Mouse (Mus musculus) neural tube, embryonic 12.5 days (tissue): ENCODE data around the gene Aldh5a1. TPM values are rescaled to one million over a fixed set of nuclear protein-coding genes. Genes with fewer than 3 reads are reported as not detected.

Experiments used
- ATAC-seq: fragments of 200-750 bp; cut with Nextera tagmentation; 2 replicates; pipeline ENCODE4 v1.8.0; 2017; ENCODE audit warnings: low read depth, mild to moderate bottlenecking, moderate TSS enrichment, moderate library complexity; ENCODE audit not compliant: low FRiP score
- H3K27ac ChIP-seq: fragments of 300-500 bp; sonication (generic); 2 replicates; pipeline ENCODE4 v1.5.1; 2016
- H3K27me3 ChIP-seq: fragments of 300-500 bp; sonication (generic); replicated peaks from 2 replicates; pipeline ENCODE4 v1.6.1; 2016; ENCODE audit warnings: mild to moderate bottlenecking
- H3K36me3 ChIP-seq: fragments of 300-500 bp; sonication (generic); 2 replicates; pipeline ENCODE4 v1.6.1; 2016; ENCODE audit warnings: mild to moderate bottlenecking
- H3K4me1 ChIP-seq: fragments of 300-500 bp; sonication (generic); 2 replicates; pipeline ENCODE4 v1.6.1; 2016
- H3K4me2 ChIP-seq: fragments of 300-500 bp; sonication (generic); replicated peaks from 2 replicates; pipeline ENCODE4 v1.6.1; 2016; ENCODE audit warnings: mild to moderate bottlenecking
- H3K4me3 ChIP-seq: fragments of 300-500 bp; sonication (generic); 2 replicates; pipeline ENCODE4 v1.5.1; 2016
- H3K9ac ChIP-seq: fragments of 300-500 bp; sonication (generic); 2 replicates; pipeline ENCODE4 v1.6.1; 2016; ENCODE audit warnings: mild to moderate bottlenecking
- H3K9me3 ChIP-seq: fragments of 300-500 bp; sonication (generic); 2 replicates; pipeline ENCODE4 v1.6.1; 2016; ENCODE audit warnings: mild to moderate bottlenecking
- WGBS: fragments of 180-500 bp; shearing (Covaris S2); methylation state at CpG from one replicate; pipeline ENCODE4 v1.1.7; 2016; 5-methylcytosine and 5-hydroxymethylcytosine counted together
- polyA plus RNA-seq: library from polyadenylated mRNA; unstranded; fragments of >200 nt; fragmentation: Nextera tagmentation; extraction: Ambion mirVana; gene quantifications from 2 replicates; pipeline ENCODE4 v1.2.1, GENCODE M21; 2016

Gene Aldh5a1
- polyA plus RNA-seq, 1 experiment from 2014 or later: 8.0 TPM

- no peaks in the 10 kb centered on the region for H3K9me3 ChIP-seq
- no peak for ATAC-seq
- no peak overlapping the region for H3K9ac ChIP-seq
- 54% methylated on average over 11 of the region's 11 CpGs for WGBS
- H3K4me2 ChIP-seq: no peak overlapping the region
- H3K4me3 ChIP-seq: no peak overlapping the region
- H3K27ac ChIP-seq: no peak overlapping the region
- H3K27me3 ChIP-seq: no peaks in the 10 kb centered on the region
- no peaks in the 10 kb centered on the region for H3K36me3 ChIP-seq
- no peaks in the 10 kb centered on the region for H3K4me1 ChIP-seq
Observed at GRCm38 (mm10) chr13:24955091-24955490, 17.6 kb upstream of the Aldh5a1 start.

DNA sequence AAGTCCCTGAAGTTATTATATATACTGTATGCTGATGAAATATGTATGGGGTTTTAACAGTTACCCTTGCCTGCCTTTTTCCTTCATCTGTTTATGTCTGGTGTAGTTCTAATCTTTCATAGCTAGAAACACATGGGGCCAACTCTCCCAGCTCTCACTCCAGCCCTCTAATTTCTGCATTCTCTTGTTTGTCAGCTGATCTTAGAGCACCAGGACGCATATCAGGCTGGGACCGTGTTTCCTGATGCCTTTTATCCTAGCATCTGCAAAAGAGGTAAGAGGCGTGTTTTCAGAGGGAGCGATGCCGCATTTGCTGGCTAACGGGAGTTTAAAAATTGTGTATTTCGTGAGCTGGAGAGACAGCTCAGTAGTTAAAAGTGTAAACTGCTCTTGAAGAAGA lies 15.2 kb upstream of the Aldh5a1 start:
- Histone ChIP-seq H3K4me3 (no peak overlapping the region), H3K27ac (no peak overlapping the region), H3K27me3 (no peaks in the 10 kb centered on the region), H3K4me2 (no peak overlapping the region), H3K9ac (no peak overlapping the region), H3K9me3 (no peaks in the 10 kb centered on the region), H3K36me3 (no peaks in the 10 kb centered on the region), H3K4me1 (no peaks in the 10 kb centered on the region)
- ATAC-seq: no peak
- 90% methylated on average over 7 of the region's 7 CpGs for WGBS

DNA sequence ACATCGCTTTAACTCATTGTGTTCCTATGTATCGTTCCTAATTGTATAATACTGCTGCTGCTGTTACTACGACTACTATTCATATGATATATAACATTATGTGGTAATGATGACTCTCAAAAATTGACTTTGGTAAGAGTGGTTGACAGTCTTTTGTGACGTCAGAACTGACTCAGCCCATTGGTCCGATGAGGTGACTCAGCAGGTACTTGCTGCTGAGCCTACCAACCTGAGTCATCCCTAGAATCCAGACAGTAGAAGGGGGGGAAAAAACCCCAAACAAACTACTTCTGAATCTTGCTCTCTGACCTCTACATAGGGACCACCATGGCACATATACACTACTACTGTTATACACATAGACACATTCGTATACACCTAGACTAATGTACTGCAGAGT lies 11.4 kb upstream of the Aldh5a1 start:
- H3K4me2 ChIP-seq: no peak overlapping the region
- H3K36me3 ChIP-seq: no peaks in the 10 kb centered on the region
- H3K9me3 ChIP-seq: no peaks in the 10 kb centered on the region
- H3K27ac ChIP-seq: no peak overlapping the region
- H3K4me3 ChIP-seq: no peak overlapping the region
- no peak for ATAC-seq
- 93% methylated on average over 6 of the region's 6 CpGs for WGBS
- no peak overlapping the region for H3K9ac ChIP-seq
- no peaks in the 10 kb centered on the region for H3K4me1 ChIP-seq
- H3K27me3 ChIP-seq: no peaks in the 10 kb centered on the region

- H3K4me1 ChIP-seq: peaks cover 6% of the 10 kb centered on the region; the same call in 1 of the 2 replicates
- H3K27me3 ChIP-seq: no peaks in the 10 kb centered on the region
- no peaks in the 10 kb centered on the region for H3K9me3 ChIP-seq
- WGBS: 89% methylated on average over 5 of the region's 5 CpGs
- no peak overlapping the region for H3K4me3 ChIP-seq
- no peak overlapping the region for H3K27ac ChIP-seq
- no peak overlapping the region for H3K9ac ChIP-seq
- ATAC-seq: no peak
- H3K4me2 ChIP-seq: no peak overlapping the region
- H3K36me3 ChIP-seq: no peaks in the 10 kb centered on the region
Observed at GRCm38 (mm10) chr13:24947158-24947557, 9.7 kb upstream of the Aldh5a1 start.

GRCm38 (mm10) chr13:24945567-24945966 lies 8.1 kb upstream of the Aldh5a1 start:
- H3K4me1 ChIP-seq: peaks cover 6% of the 10 kb centered on the region; the same call in 1 of the 2 replicates
- H3K36me3 ChIP-seq: no peaks in the 10 kb centered on the region
- H3K9me3 ChIP-seq: no peaks in the 10 kb centered on the region
- no peak overlapping the region for H3K4me3 ChIP-seq
- WGBS: 11% methylated on average over 4 of the region's 4 CpGs
- no peak overlapping the region for H3K27ac ChIP-seq
- no peak overlapping the region for H3K4me2 ChIP-seq
- no peaks in the 10 kb centered on the region for H3K27me3 ChIP-seq
- peak; percentile 80 for ATAC-seq
- H3K9ac ChIP-seq: no peak overlapping the region

DNA sequence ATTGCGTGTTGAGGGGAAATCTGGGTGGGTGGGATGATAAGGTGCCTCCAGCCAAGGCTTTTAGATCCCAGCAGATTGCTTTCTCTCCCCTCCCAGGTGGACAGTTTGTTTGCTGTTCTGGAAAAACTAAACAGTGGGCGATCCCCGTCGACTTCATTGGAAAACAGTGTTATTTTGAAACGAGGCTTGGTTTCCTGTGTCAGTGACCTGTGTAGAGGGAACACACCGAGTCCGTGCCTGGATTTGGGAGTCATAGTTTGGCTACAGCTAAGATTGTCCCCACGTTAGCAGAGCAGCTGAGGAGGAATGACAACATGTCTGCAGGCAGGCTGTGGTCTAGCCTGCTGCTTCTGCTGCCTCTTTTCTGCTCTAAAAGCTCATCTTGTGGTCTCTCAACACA lies 5.8 kb upstream of the Aldh5a1 start:
- ATAC-seq: no peak
- no peaks in the 10 kb centered on the region for H3K27me3 ChIP-seq
- 86% methylated on average over 8 of the region's 8 CpGs for WGBS
- H3K9ac ChIP-seq: no peak overlapping the region
- no peak overlapping the region for H3K27ac ChIP-seq
- H3K36me3 ChIP-seq: no peaks in the 10 kb centered on the region
- peaks cover 6% of the 10 kb centered on the region; the same call in 1 of the 2 replicates for H3K4me1 ChIP-seq
- H3K9me3 ChIP-seq: no peaks in the 10 kb centered on the region
- no peak overlapping the region for H3K4me3 ChIP-seq
- H3K4me2 ChIP-seq: no peak overlapping the region

- Histone ChIP-seq H3K27me3 (no peaks in the 10 kb centered on the region), H3K4me1 (peaks cover 10% of the 10 kb centered on the region), H3K4me2 (peak within 1 kb of the TSS; percentile 1), H3K9ac (no peak within 1 kb of the TSS), H3K27ac (no peak within 1 kb of the TSS), H3K4me3 (no peak within 1 kb of the TSS), H3K9me3 (no peaks in the 10 kb centered on the region), H3K36me3 (no peaks in the 10 kb centered on the region)
- ATAC-seq: no peak
- WGBS: 47% methylated on average over 17 of the region's 17 CpGs
Observed at GRCm38 (mm10) chr13:24942512-24943282, 5.2 kb upstream of the Aldh5a1 start, which contains the start of gene Gpld1. Gene Gpld1, plus strand, starts transcription at chr13:24943152.

GRCm38 (mm10) chr13:24939472-24939871 lies 2.0 kb upstream of the Aldh5a1 start:
- ATAC-seq: no peak
- WGBS: 90% methylated on average over 9 of the region's 9 CpGs
- Histone ChIP-seq H3K36me3 (no peaks in the 10 kb centered on the region), H3K4me3 (no peak overlapping the region), H3K4me1 (peaks cover 12% of the 10 kb centered on the region), H3K9me3 (no peaks in the 10 kb centered on the region), H3K9ac (no peak overlapping the region), H3K27me3 (no peaks in the 10 kb centered on the region), H3K4me2 (no peak overlapping the region), H3K27ac (no peak overlapping the region)

- WGBS: 39% methylated on average over 9 of the region's 9 CpGs
- Histone ChIP-seq H3K4me2 (no peak overlapping the region), H3K4me3 (no peak overlapping the region), H3K4me1 (peaks cover 12% of the 10 kb centered on the region), H3K9ac (no peak overlapping the region), H3K27me3 (no peaks in the 10 kb centered on the region), H3K36me3 (no peaks in the 10 kb centered on the region), H3K9me3 (no peaks in the 10 kb centered on the region), H3K27ac (no peak overlapping the region)
- ATAC-seq: no peak
Observed at GRCm38 (mm10) chr13:24938683-24939082, 1.2 kb upstream of the Aldh5a1 start.

DNA sequence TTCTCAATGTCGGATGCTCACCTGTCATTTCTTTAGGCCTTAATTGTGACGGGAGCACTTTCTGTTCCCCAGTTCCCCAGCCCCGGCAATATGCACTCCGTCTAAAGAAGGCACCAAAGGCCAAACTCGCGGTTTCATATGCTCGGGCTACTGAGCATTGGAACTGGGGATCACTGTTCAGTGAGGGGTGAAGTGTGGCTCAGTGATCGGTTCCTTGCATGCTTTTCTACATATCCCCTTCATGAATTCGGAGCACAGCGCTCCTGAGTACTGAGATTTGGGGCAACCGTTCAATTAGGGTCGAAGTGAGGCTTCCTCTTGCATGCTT lies 342 bp upstream of the Aldh5a1 start:
- Histone ChIP-seq H3K4me3 (peak overlapping the region; percentile 84), H3K27ac (no peak overlapping the region), H3K36me3 (no peaks in the 10 kb centered on the region), H3K4me1 (peaks cover 11% of the 10 kb centered on the region), H3K27me3 (no peaks in the 10 kb centered on the region), H3K4me2 (peak overlapping the region; percentile 91), H3K9ac (peak overlapping the region; percentile 83), H3K9me3 (no peaks in the 10 kb centered on the region)
- no peak; the same call in 1 of the 2 replicates for ATAC-seq
- 19% methylated on average over 12 of the region's 12 CpGs for WGBS

- Histone ChIP-seq H3K4me1 (peaks cover 6% of the 10 kb centered on the region; the same call in 1 of the 2 replicates), H3K4me2 (peak overlapping the region; percentile 91), H3K27ac (no peak overlapping the region), H3K4me3 (peak overlapping the region; percentile 84), H3K9me3 (no peaks in the 10 kb centered on the region), H3K36me3 (no peaks in the 10 kb centered on the region), H3K9ac (peak overlapping the region; percentile 83), H3K27me3 (no peaks in the 10 kb centered on the region)
- 59% methylated on average over 5 of the region's 5 CpGs for WGBS
- ATAC-seq: peak; percentile 43
Observed at GRCm38 (mm10) chr13:24936772-24937107, 721 bp downstream of the Aldh5a1 start.

GRCm38 (mm10) chr13:24933199-24933598 lies 4.3 kb downstream of the Aldh5a1 start:
- no peaks in the 10 kb centered on the region for H3K27me3 ChIP-seq
- ATAC-seq: no peak
- no peak overlapping the region for H3K27ac ChIP-seq
- H3K9ac ChIP-seq: no peak overlapping the region
- H3K36me3 ChIP-seq: no peaks in the 10 kb centered on the region
- H3K9me3 ChIP-seq: no peaks in the 10 kb centered on the region
- H3K4me1 ChIP-seq: peaks cover 6% of the 10 kb centered on the region; the same call in 1 of the 2 replicates
- H3K4me3 ChIP-seq: no peak overlapping the region
- H3K4me2 ChIP-seq: no peak overlapping the region
- WGBS: 96% methylated on average over 7 of the region's 7 CpGs

GRCm38 (mm10) chr13:24930591-24930990 lies 6.9 kb downstream of the Aldh5a1 start:
- Histone ChIP-seq H3K27me3 (no peaks in the 10 kb centered on the region), H3K4me2 (no peak overlapping the region), H3K27ac (no peak overlapping the region), H3K9me3 (no peaks in the 10 kb centered on the region), H3K4me1 (no peaks in the 10 kb centered on the region), H3K36me3 (no peaks in the 10 kb centered on the region), H3K4me3 (no peak overlapping the region), H3K9ac (no peak overlapping the region)
- no peak for ATAC-seq
